Mouse (Mus musculus) kidney, embryonic 14.5 days (tissue): ENCODE data around the gene Mt1. TPM values are rescaled to one million over a fixed set of nuclear protein-coding genes. Genes with fewer than 3 reads are reported as not detected.

Experiments used
- ATAC-seq: fragments of 200-750 bp; cut with Nextera tagmentation; 2 replicates; pipeline ENCODE4 v1.8.0; 2017; ENCODE audit warnings: moderate number of reproducible peaks, mild to moderate bottlenecking, moderate TSS enrichment, moderate library complexity; ENCODE audit not compliant: low FRiP score, low TSS enrichment
- H3K27ac ChIP-seq: fragments of 300-500 bp; sonication (generic); 2 replicates; pipeline ENCODE4 v1.5.1; 2014; ENCODE audit warnings: low read depth, mild to moderate bottlenecking, low read length, moderate library complexity, mixed read lengths
- H3K27me3 ChIP-seq: fragments of 300-500 bp; sonication (generic); 2 replicates; pipeline ENCODE4 v1.6.1; 2014; ENCODE audit warnings: mild to moderate bottlenecking, low read length; ENCODE audit not compliant: control insufficient read depth, insufficient read depth
- H3K36me3 ChIP-seq: fragments of 300-500 bp; sonication (generic); 2 replicates; pipeline ENCODE4 v1.6.1; 2014; ENCODE audit warnings: low read length, mixed read lengths; ENCODE audit not compliant: control insufficient read depth, insufficient read depth
- H3K4me1 ChIP-seq: fragments of 300-500 bp; sonication (generic); 2 replicates; pipeline ENCODE4 v1.6.1; 2014; ENCODE audit warnings: low read length, mixed read lengths; ENCODE audit not compliant: control insufficient read depth, insufficient read depth
- H3K4me2 ChIP-seq: fragments of 300-500 bp; sonication (generic); replicated peaks from 2 replicates; pipeline ENCODE4 v1.6.1; 2014; ENCODE audit warnings: low read depth, mild to moderate bottlenecking, low read length
- H3K4me3 ChIP-seq: fragments of 300-500 bp; sonication (generic); 2 replicates; pipeline ENCODE4 v1.5.1; 2014; ENCODE audit warnings: mild to moderate bottlenecking, low read length
- H3K9ac ChIP-seq: fragments of 300-500 bp; sonication (generic); 2 replicates; pipeline ENCODE4 v1.6.1; 2014; ENCODE audit warnings: low read depth, mild to moderate bottlenecking, low read length, moderate library complexity
- H3K9me3 ChIP-seq: fragments of 300-500 bp; sonication (generic); 2 replicates; pipeline ENCODE4 v1.6.1; 2016; ENCODE audit warnings: low read length; ENCODE audit not compliant: control insufficient read depth
- WGBS: fragments of 180-500 bp; shearing (Covaris S2); extraction: QIAGEN DNeasy Blood & Tissue Kit; methylation state at CpG from one replicate; pipeline ENCODE4 v1.1.7; 2014; 5-methylcytosine and 5-hydroxymethylcytosine counted together
- polyA plus RNA-seq: library from polyadenylated mRNA; unstranded; fragments of >200 nt; fragmentation: Nextera tagmentation; extraction: Ambion mirVana; gene quantifications from 2 replicates; pipeline ENCODE4 v1.2.1, GENCODE M21; 2014

The Mt1 gene
- polyA plus RNA-seq, 1 experiment from 2014 or later: 166 TPM

GRCm38 (mm10) chr8:94171321-94171755 is 7.5 kb upstream of the Mt1 start:
- Histone ChIP-seq H3K4me3 (peak overlapping the region; percentile 40), H3K27me3 (peaks cover 54% of the 10 kb centered on the region), H3K9ac (no peak overlapping the region), H3K27ac (no peak overlapping the region), H3K9me3 (no peaks in the 10 kb centered on the region), H3K4me1 (peaks cover 21% of the 10 kb centered on the region), H3K36me3 (no peaks in the 10 kb centered on the region), H3K4me2 (peak overlapping the region; percentile 85)
- 26% methylated on average over 10 of the region's 10 CpGs for WGBS
- no peak for ATAC-seq

GRCm38 (mm10) chr8:94172075-94172808 is 6.6 kb upstream of the Mt1 start, which contains the start of gene Mt2:
TSS of gene Mt2 (plus strand) at chr8:94172664.
- peak; percentile 82 for ATAC-seq

GRCm38 (mm10) chr8:94172809-94173732 is 5.8 kb upstream of the Mt1 start:
- peak overlapping the region; percentile 42; the same call in 1 of the 2 replicates for H3K9ac ChIP-seq
- no peaks in the 10 kb centered on the region for H3K9me3 ChIP-seq
- H3K4me2 ChIP-seq: peak overlapping the region; percentile 85
- 1% methylated on average over 39 of the region's 39 CpGs for WGBS
- peak; percentile 24; the same call in 1 of the 2 replicates for ATAC-seq
- peak overlapping the region; percentile 40 for H3K4me3 ChIP-seq
- H3K27ac ChIP-seq: no peak overlapping the region
- H3K4me1 ChIP-seq: peaks cover 21% of the 10 kb centered on the region
- no peaks in the 10 kb centered on the region for H3K36me3 ChIP-seq
- peaks cover 64% of the 10 kb centered on the region for H3K27me3 ChIP-seq

More at GRCm38 (mm10) chr8:94172075-94172808, 6.6 kb upstream of the Mt1 start, which contains the start of gene Mt2:
- under 1% methylated on average over 56 of the region's 56 CpGs for WGBS
- Histone ChIP-seq H3K27me3 (peaks cover 61% of the 10 kb centered on the region), H3K9me3 (no peaks in the 10 kb centered on the region), H3K4me3 (peak within 1 kb of the TSS; percentile 40), H3K36me3 (no peaks in the 10 kb centered on the region), H3K4me1 (peaks cover 21% of the 10 kb centered on the region), H3K4me2 (peak within 1 kb of the TSS; percentile 85), H3K27ac (no peak within 1 kb of the TSS), H3K9ac (peak within 1 kb of the TSS; percentile 42)

DNA sequence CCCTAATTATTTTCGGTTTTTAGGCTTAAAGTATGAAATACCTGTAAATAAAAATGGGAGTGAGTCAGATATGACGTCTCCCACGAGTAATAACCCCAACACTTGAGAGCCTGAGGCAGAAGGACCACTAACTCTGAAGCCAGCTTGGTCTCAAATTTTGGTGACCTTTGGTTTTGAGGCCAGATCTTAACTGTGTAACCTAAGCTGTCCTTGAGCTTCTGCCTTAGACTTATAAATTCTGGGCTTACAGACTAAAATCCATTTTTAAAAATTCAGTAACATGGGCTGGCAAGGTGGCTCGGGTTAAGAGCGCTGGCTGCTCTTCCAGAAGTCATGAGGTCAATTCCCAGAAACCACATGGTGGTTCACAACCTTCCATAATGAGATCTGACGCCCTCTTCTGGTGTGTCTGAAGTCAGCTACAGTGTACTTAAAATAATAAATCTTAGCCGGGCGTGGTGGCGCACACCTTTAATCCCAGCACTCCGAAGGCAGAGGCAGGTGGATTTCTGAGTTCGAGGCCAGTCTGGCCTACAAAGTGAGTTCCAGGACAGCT is 5.0 kb upstream of the Mt1 start:
- Histone ChIP-seq H3K9me3 (no peaks in the 10 kb centered on the region), H3K27me3 (peaks cover 72% of the 10 kb centered on the region), H3K27ac (no peak overlapping the region), H3K36me3 (no peaks in the 10 kb centered on the region), H3K4me3 (no peak overlapping the region), H3K4me2 (no peak overlapping the region), H3K9ac (no peak overlapping the region), H3K4me1 (peaks cover 21% of the 10 kb centered on the region)
- WGBS: 45% methylated on average over 11 of the region's 11 CpGs
- ATAC-seq: no peak

DNA sequence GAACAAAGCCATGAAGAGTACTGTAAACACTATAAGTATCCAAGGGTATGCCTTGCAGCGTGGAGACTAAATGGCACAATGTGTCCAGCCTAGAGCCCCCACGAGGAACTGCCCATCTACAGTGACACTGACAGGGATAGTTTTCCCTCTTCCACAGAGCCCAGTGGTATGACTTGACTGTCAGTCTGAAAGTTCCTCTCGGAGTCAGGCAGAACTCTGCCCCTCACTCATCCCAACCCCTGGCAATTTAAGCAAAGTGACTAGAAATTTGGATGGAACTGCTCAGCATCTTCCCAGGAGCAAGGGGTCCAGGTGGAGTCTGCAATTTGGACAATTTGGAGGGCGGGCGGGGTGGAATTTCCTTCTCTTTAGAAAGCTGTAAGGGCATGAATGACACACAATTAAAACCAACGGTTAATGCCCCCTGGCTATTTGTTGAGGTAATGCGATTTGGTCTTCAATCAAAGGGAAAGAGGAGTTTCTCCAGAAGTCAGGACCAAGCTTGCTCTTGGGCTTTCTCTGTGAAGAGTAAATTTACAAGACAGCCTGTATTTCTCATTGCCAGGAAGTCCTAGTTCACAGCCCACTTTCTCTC is 4.2 kb upstream of the Mt1 start:
- Histone ChIP-seq H3K36me3 (no peaks in the 10 kb centered on the region), H3K9ac (no peak overlapping the region), H3K27me3 (peaks cover 77% of the 10 kb centered on the region), H3K4me2 (no peak overlapping the region), H3K4me1 (peaks cover 27% of the 10 kb centered on the region), H3K4me3 (no peak overlapping the region), H3K27ac (no peak overlapping the region), H3K9me3 (no peaks in the 10 kb centered on the region)
- WGBS: 22% methylated on average over 7 of the region's 7 CpGs
- no peak for ATAC-seq

DNA sequence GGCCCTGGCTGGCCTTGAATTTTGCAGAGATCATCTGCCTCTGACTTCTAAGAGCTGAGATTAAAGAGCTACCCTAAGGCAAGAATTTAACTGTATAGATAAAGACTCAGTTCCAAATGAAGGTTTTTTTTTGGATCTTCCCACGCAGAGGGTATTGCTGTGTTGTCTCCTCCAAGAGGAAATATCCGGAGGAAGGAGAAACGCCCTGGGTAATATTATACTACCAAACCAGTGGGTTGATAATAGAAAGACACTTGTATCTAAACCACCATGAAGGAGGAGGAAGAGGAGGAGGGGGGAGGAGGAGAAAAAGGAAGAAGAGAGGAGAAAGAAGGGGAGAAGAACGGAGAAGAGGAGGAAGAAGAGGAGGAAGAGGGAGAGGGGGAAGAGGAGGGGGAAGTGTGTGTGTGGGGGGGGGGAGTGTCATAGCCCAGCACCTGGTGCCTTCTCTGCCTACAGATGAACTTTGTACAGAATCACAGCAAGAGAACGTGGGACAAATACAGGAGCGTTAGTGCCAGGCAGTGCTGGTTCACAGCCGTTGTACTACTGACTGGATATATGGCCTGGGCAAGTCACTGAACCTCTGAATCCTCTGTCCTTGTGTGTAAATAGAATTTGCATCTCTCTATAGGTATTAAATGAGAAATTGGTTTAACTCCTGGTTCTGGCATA is 1.0 kb upstream of the Mt1 start:
- Histone ChIP-seq H3K27me3 (peaks cover 76% of the 10 kb centered on the region), H3K4me2 (no peak overlapping the region), H3K4me1 (peaks cover 15% of the 10 kb centered on the region), H3K4me3 (no peak overlapping the region), H3K36me3 (no peaks in the 10 kb centered on the region), H3K27ac (no peak overlapping the region), H3K9ac (no peak overlapping the region), H3K9me3 (no peaks in the 10 kb centered on the region)
- ATAC-seq: no peak
- 48% methylated on average over 7 of the region's 7 CpGs for WGBS

DNA sequence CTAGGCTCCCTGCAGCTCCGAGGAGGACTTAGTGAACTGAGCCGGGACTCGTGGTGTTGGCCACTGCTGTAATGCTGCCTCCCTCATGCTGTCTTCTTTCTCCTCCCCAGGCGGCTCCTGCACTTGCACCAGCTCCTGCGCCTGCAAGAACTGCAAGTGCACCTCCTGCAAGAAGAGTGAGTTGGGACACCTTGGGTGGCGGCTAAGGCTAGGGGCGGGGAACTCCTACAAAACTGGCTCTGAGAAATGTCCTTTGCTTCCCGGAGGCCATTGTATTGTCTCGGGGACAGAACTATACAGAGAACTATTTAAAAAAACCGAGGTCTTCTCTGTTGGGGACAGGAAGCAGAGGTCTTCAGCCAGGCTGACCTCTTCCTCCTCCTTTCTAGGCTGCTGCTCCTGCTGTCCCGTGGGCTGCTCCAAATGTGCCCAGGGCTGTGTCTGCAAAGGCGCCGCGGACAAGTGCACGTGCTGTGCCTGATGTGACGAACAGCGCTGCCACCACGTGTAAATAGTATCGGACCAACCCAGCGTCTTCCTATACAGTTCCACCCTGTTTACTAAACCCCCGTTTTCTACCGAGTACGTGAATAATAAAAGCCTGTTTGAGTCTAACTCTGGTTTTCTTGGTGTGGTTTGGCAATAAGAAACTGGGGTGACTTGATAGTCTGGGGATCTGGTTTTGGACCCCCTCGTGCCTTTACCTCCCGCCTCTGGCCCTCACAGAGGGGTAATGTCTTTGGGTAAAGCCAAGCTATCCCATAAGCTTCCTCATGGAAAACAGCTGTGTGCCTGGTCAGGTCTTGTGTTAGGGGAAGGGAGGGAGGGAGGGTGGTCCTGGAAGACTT is 1.1 kb downstream of the Mt1 start:
- H3K4me1 ChIP-seq: peaks cover 14% of the 10 kb centered on the region; the same call in 1 of the 2 replicates
- H3K36me3 ChIP-seq: no peaks in the 10 kb centered on the region
- no peak for ATAC-seq
- peak overlapping the region; percentile 46 for H3K4me3 ChIP-seq
- WGBS: 6% methylated on average over 25 of the region's 25 CpGs
- no peaks in the 10 kb centered on the region for H3K9me3 ChIP-seq
- H3K27ac ChIP-seq: no peak overlapping the region
- H3K9ac ChIP-seq: peak overlapping the region; percentile 42; the same call in 1 of the 2 replicates
- H3K27me3 ChIP-seq: peaks cover 75% of the 10 kb centered on the region
- peak overlapping the region; percentile 78 for H3K4me2 ChIP-seq
